Comparison of ENCODE assay signal across 7 mouse cellular contexts in genomic region chr4:135203806-135204560, GRCm38 (mm10).
A peak's percentile ranks its signal among the peaks of the same experiment; 100 is the strongest.
DNase-seq lines count a peak whose midpoint lies in the region; ATAC-seq and TF ChIP-seq lines count a peak whose summit lies in the region.

No protein-coding gene starts in this region.

- no peak for ATAC-seq in forebrain, embryonic 12.5 days (ENCODE audit: low FRiP score)
- ATAC-seq in limb, embryonic 14.5 days (ENCODE audit: low FRiP score, low read depth), result no peak

- intact Hi-C loops in left cerebral cortex, postnatal 36 days (cut with DNase I), result loop anchor here (10.0 kb wide), 1 partner anchor 139 kb away; no protein-coding TSS in a partner anchor

- H3K27me3 ChIP-seq in forebrain, embryonic 12.5 days, result peaks cover 39% of the 10 kb centered on the region
- H3K27me3 ChIP-seq in limb, embryonic 14.5 days (ENCODE audit: control insufficient read depth, insufficient read depth, low read length), result peaks cover 26% of the 10 kb centered on the region
- H3K27me3 ChIP-seq in small intestine, adult 2 months (ENCODE audit: control insufficient read depth, insufficient read depth, low read length), result no peaks in the 10 kb centered on the region

- H3K4me2 ChIP-seq in forebrain, embryonic 12.5 days, result peak overlapping the region; percentile 35
- peak overlapping the region; percentile 54 for H3K4me2 ChIP-seq in limb, embryonic 14.5 days (replicated peaks; ENCODE audit: low read depth, low read length, severe bottlenecking)

- H3K9me3 ChIP-seq in forebrain, embryonic 12.5 days, result no peaks in the 10 kb centered on the region
- no peaks in the 10 kb centered on the region for H3K9me3 ChIP-seq in limb, embryonic 14.5 days (ENCODE audit: control insufficient read depth, low read length)

- 28% methylated on average over 17 of the region's 17 CpGs for WGBS in forebrain, embryonic 12.5 days
- WGBS in limb, embryonic 14.5 days, result 16% methylated on average over 17 of the region's 17 CpGs
- 11% methylated on average over 17 of the region's 17 CpGs for WGBS in small intestine, adult 2 months

- no peak overlapping the region for H3K27ac ChIP-seq in forebrain, embryonic 12.5 days
- no peak overlapping the region for H3K27ac ChIP-seq in limb, embryonic 14.5 days (replicated peaks; ENCODE audit: low read depth, low read length)
- H3K27ac ChIP-seq in small intestine, adult 2 months (ENCODE audit: insufficient read depth, low read depth, low read length), result no peak overlapping the region

- H3K36me3 ChIP-seq in forebrain, embryonic 12.5 days (replicated peaks), result no peaks in the 10 kb centered on the region
- no peaks in the 10 kb centered on the region for H3K36me3 ChIP-seq in limb, embryonic 14.5 days (ENCODE audit: control insufficient read depth, insufficient read depth, low read length)
- no peaks in the 10 kb centered on the region for H3K36me3 ChIP-seq in small intestine, adult 2 months (ENCODE audit: control insufficient read depth, insufficient read depth, low read length)

- peak overlapping the region; percentile 10; the same call in 1 of the 2 replicates for H3K4me3 ChIP-seq in forebrain, embryonic 12.5 days (replicated peaks)
- H3K4me3 ChIP-seq in limb, embryonic 14.5 days (replicated peaks; ENCODE audit: low read length), result peak overlapping the region; percentile 18
- peak overlapping the region; percentile 18 for H3K4me3 ChIP-seq in small intestine, adult 2 months (ENCODE audit: low read depth, low read length)

- TF ChIP-seq CTCF in small intestine, adult 2 months (IDR thresholded peaks at IDR 0.05; ENCODE audit: extremely low read depth, insufficient read length, insufficient replicate concordance, low read depth, low read length), result no peak

- 0 out of 2 replicates have a peak overlapping the region, but pooled peaks have one; percentile 25 for H3K9ac ChIP-seq in forebrain, embryonic 12.5 days
- no peak overlapping the region for H3K9ac ChIP-seq in limb, embryonic 14.5 days (ENCODE audit: low read depth, low read length, severe bottlenecking)

- H3K4me1 ChIP-seq in forebrain, embryonic 12.5 days, result peaks cover 15% of the 10 kb centered on the region
- H3K4me1 ChIP-seq in limb, embryonic 14.5 days (ENCODE audit: control insufficient read depth, insufficient read depth, low read length), result peaks cover 5% of the 10 kb centered on the region; the same call in 1 of the 2 replicates
- peaks cover 8% of the 10 kb centered on the region for H3K4me1 ChIP-seq in small intestine, adult 2 months (ENCODE audit: control insufficient read depth, insufficient read depth, insufficient read length, low read length)

- peak; percentile 26 for DNase-seq in lung, postnatal 10 days
- no peak for DNase-seq in lung, adult 18-20 months
- DNase-seq in limb, embryonic 14.5 days (ENCODE audit: low spot score), result no peak
- DNase-seq in left cerebral cortex, postnatal 36 days (ENCODE audit: low spot score in 2 of 2), result no peak
- no peak for DNase-seq in kidney, adult 8-10 months

- no peak for TF ChIP-seq POLR2A in limb, embryonic 14.5 days (IDR thresholded peaks at IDR 0.05; ENCODE audit: borderline replicate concordance, extremely low read depth, insufficient read depth, insufficient read length)
- no peak for TF ChIP-seq POLR2A in small intestine, adult 2 months (IDR thresholded peaks at IDR 0.05; ENCODE audit: low read depth, low read length)
